Mouse (Mus musculus): ENCODE measurements around the gene Ehd4.

Ehd4 gene

DNA sequence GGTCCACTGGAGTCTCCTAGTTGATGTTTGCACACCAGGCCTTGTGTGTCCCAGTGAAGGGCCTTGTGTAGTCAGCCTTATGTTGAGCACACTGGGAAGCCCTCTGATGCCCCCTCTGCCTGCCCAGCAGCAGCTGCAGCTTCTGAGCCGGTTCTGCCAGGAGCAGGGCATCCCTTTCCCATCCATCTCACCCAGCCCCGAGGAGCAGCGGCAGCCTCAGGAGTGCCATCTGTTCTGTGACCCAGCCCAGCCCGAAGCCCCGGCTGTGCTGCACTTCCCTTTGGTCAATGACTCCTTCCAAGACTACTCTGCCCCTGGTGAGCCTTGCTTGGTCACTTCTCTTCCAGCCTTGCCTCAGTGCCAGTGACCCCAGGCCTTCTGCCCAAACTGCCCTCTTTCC is 113.4 kb downstream of the Ehd4 start:
- in situ Hi-C loops (cut with MboI, MseI): no loop called here
